Mouse (Mus musculus): ENCODE data around the gene Idnk.

Idnk gene

DNA sequence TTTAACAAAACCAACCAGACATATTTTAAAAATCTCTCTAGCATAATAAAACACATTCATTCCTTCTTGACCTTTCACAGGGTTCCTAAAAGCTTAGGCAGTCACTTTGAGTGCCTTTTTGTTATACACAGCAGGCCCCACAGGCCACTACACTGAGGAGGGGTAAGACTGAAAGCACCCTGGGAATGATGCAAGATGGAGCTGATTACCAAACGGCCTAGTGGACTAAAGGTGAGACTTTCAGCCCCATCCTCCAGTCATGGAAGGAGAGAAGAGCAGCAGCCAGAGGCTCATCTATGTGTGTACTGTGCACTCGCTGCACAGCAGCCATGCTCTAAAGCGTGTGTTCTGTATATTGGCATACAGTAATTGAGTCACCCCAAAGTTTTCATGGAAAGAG is 37.5 kb downstream of the Idnk start:
- DNase-seq (ENCODE audit: low spot score) = no peak

DNA sequence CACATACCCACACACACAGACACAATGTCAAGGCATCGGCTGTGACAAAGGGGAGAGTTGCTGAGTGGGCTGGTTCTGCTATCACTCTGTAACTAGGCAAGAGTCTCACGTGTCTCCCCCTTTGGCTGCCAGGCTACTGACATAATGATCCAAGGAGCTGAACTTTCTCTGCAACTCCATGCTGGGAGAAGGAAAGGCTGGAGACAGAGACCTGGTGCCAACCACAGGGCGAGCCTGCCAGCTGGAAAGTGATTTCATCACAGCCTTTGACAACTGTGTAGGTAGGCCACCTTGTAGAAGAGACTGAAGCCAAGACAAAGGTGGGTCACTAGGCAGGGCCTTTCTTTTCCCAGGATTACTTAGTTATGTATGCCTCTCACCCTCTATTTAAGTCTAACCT is 39.8 kb downstream of the Idnk start:
- no peak for DNase-seq (ENCODE audit: low spot score)

DNA sequence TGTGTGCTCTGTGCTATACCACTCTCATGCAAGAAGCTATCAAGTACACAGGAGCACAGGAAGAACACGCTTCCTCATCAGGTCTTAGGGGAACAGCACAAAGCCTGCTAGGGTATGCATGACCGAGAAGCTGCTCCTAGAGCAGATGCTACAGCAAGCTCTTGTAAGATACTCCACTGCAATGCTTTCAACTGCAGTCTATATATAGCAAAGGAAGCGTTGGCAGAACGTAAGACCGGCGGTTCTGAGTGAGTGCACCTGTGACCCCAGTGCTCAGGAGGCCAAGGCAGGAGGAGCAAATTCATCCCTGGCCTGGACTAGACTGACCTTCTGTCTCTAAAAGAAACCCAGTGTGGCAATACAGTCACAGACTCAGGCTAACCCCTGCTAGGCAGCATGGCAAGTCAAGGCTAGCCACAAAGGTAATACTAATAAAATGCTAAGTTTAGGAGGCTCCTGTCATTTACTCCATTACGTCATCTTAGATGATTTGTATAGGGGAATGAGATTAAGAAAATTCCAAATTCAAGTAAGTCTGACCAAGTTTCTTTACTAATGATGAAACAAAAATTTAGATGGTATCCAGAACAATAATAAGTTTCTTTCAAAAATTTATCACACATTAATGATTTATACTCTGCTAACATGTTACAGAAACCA is 40.7 kb downstream of the Idnk start:
- DNase-seq (ENCODE audit: low spot score) = no peak

DNA sequence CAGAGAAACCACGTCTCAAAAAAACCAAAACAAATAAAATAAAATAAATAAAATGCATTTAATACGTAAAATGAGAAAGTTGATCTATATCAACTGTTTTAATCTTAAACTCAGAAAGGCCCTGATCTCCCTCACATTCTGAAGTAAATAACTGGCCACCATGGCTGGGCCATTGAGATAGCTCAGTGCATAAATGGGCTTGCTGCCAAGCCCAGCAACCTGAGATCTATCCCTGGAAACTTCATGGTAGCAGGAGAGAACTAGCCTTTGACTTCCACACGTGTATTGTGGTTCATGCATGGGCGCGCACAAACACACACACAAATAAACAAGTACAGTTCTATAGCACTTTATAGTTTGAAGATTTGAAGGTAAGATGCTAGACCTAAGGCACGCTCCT is 43.9 kb downstream of the Idnk start:
- no peak for DNase-seq (ENCODE audit: low spot score)

DNA sequence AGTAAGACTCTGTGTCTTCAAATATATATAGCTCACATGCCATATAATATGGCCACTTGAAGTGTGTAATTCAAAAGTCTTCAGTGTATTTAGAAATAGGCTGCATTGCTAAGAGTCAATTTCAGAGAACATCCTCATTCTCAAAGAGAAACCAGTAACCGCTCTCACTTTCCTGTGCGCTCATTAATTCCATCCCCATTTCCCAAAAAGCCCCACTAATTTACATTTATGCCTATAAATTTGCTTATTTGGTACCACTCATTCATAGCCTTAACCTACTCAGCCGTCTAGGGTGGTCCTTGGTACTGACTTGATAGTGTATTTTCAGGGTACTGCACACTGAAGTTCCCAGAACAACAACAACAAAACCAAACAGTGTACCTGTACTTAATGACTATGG is 44.5 kb downstream of the Idnk start:
- no peak for DNase-seq (ENCODE audit: low spot score)

DNA sequence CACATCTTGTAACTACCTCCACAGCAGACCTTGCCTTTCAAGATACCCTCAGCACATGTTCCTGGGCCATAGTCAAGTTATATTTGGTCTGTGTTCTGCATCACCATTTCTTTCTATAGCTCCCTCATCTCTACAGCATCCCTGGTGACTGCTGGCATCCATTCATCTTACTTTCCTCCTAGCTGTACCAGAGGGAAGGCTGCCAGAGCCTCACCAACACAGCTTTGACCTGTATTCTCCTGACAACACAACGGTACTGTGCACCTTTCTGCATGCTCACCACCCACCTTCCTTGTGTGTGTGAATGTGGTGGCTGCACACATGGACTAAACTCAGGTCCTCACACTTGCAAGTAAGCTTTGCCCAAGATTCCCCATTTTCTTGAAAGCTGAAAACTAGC is 45.5 kb downstream of the Idnk start:
- DNase-seq (ENCODE audit: low spot score) = no peak

DNA sequence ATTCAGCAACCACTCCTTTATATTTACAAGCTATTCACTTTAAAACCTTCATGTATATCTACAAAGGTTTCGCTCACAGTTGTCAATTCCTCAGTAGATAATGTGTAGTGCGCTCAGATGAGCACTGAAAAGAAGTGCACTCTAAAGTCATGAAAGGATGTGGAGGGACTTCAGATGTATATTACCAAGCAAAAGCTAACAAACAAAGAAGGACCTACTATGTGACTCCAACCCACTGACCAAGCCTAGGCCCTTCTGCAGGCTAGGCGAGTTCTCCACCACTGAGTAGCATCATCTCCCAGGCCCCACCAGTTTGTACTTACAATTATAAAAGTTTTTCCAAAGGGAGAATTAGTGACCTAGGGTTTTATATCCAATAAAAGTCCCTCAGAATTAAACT is 46.8 kb downstream of the Idnk start:
- DNase-seq (ENCODE audit: low spot score) = no peak

DNA sequence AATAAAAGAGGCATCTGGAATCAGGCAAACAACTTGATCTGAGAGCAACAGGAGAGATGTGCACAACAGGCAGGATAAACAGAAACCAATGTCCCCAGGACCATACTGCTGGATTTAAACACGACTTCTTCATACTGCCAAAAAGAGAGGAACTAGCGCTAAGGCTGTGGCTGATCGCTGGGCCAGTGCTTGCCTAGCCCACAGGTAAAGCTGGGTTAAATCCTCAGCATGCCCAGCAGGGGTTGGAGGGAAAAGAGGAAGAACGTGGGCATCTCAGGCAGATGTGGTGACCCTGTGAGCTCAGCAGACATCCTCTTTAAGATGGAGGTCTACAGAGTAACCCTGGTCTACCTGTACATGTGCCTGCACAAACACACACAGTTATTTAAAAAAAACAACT is 47.5 kb downstream of the Idnk start:
- DNase-seq (ENCODE audit: low spot score) = no peak

DNA sequence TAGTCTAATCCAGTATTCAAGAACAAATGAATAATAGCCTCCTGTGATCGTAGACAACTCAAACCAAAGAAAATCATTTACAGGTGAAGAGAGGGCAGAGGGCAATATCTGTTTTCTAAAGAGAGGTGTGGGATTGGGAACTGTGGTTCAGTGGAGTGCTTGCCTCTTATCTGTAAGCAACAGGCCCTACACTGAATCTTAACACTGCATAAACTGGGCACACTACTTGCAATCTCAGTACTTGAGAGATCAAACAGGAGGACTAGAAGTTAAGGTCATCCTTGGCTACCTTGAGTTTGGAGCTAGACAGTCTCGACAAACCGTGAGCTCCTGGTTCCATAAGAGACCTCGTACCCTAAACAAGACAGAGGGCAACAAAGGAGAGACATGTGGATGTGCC is 48.6 kb downstream of the Idnk start:
- DNase-seq (ENCODE audit: low spot score) = no peak

DNA sequence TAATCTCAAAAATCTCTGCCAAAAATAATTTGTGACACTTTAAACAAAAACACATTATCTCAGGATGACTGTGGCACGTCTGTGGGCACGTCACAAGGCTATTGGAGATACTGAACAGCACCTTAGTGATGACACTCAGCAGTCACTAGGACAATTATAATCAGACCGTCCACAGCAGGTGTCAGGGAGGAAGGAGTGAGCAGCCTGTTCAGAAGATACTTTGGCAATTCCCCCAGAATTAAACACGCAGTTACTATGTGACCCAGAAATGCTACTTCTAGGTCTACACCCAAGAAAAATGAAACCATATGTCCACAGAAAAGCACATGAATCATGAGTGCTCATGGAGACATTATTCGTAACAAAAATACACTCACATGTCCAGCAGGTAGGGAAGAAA is 53.0 kb downstream of the Idnk start:
- no peak for DNase-seq (ENCODE audit: low spot score)

DNA sequence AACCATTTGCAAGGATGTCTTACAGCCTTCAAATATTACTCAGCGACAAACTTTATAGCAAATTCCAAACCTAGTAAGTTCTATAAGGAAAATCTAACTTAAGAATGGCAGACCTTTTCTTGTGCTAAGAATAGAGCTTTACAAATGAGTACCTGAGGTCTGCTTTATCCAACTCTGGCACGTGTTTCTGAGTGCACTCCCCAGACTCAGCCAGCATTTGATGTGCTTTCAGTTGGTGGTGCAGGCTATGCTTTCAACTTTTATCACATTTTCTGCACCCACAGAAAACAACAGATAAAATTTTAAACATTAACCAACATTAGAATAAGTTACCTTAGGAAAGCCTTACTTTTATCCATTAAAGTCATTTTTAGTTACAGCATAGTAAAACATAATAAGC is 55.1 kb downstream of the Idnk start:
- DNase-seq (ENCODE audit: low spot score) = no peak

DNA sequence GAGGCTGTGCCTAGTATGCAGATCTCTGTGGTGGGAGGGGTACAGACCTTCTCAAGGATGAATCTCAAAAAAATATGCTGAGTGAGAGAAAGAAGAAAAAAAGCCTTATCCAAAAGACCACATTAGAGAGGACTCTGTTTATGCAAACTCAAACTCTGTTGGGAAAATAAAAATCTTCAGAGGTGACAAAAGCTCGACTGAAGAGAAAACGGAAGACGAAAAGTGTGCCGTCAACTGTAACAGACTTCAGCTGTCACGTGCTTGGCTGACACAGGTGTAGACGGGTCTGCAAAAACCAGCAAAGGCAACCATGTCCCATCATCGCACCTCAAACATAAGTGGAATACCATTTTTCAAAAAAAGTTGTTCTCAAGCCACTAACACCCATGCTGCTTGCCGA is 56.4 kb downstream of the Idnk start:
- DNase-seq (ENCODE audit: low spot score) = no peak

All from testis, postnatal 10 days (tissue).